Mouse (Mus musculus) inflammation-experienced regulatory T-cells, adult 6 months (primary cell): ENCODE results near the gene Macrod2. TPM values are rescaled to one million over a fixed set of nuclear protein-coding genes. Genes with fewer than 3 reads are reported as not detected.

Source experiments
- ATAC-seq: one replicate; pipeline ENCODE4 v1.8.0; 2017
- polyA plus RNA-seq, 3 experiments: library from polyadenylated mRNA; unstranded; fragments of 100-300 nt; shearing (Covaris generic); gene quantifications; one replicate each; pipeline ENCODE4 v1.2.1; 2017

Macrod2 gene
- polyA plus RNA-seq, 3 experiments from 2014 or later = not detected

DNA sequence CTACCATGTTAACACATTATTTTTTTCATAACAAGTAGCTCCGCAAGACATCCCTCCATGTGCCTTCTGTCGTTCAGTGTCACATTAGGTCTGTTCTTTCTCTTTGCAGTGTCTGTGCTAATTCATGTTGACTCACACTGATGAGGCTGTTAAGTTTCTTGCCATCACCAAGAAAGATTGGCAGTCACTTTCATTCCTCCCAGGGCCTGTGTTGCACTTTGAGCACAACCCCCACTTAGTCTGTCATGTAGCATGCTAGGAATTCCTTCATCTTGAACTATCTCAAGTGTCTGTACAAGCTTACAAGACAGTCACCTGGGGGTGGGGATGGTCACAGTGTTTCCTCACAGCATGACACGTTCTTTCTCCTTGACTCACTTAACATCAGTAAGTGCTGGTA lies 696.2 kb downstream of the Macrod2 start:
- no peak for ATAC-seq

DNA sequence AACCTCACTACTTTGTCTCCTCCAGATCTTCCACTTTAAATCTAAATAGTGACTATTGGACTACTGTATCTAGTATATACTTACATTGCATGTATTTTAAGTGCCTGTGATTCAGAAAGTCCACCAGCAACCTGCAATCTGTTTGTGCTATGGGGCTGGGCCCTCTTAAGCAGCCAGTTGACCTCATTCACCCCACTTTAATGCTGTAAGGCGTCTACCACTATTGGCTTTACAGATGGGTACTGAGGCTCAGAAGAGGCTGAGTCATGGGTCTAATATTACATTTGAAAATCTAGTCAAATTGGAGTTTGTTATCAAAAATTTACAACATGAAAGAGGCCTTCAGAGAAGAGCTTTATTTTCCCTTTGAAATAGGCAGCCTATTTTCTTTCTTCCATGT lies 722.5 kb downstream of the Macrod2 start:
- ATAC-seq = no peak

DNA sequence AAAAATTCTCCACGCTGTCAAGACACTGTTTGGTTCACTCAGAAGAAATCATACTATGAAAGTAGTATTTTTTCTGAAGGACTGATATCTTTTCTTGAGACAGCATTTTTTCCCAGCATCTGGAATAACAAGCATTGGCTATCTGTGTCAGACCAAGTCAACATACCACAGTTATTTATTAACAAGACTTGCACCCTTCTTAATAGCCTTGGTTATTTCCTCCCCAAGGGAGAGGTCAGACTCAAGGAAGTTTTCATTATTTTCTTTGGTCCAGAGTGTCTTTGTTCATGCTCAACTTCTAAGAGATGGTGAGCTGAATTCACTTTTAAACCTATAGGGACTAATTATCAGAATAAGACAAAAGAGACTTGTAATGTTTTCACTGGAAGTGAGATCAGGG lies 728.8 kb downstream of the Macrod2 start:
- no peak for ATAC-seq

GRCm38 (mm10) chr2:141125638-141126037 lies 730.5 kb downstream of the Macrod2 start:
- ATAC-seq = no peak

DNA sequence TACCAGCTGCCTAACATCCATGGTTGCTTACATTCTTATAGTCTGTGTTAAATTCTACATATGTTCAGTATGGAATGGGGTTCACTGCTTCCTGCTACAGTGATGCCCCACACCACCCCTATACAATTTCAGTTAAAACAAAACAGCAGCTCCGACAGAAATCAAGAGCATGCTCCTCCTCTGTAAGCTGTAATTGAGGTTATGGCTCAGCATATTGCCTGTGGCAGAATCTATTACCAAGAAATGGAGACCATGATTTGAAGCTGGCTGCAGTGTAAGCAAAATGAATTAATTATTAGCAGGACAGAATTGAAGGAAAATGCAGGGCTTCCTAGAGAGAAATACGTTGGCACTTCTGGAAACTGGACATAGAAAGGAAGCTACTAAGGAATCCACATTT lies 747.2 kb downstream of the Macrod2 start:
- no peak for ATAC-seq

DNA sequence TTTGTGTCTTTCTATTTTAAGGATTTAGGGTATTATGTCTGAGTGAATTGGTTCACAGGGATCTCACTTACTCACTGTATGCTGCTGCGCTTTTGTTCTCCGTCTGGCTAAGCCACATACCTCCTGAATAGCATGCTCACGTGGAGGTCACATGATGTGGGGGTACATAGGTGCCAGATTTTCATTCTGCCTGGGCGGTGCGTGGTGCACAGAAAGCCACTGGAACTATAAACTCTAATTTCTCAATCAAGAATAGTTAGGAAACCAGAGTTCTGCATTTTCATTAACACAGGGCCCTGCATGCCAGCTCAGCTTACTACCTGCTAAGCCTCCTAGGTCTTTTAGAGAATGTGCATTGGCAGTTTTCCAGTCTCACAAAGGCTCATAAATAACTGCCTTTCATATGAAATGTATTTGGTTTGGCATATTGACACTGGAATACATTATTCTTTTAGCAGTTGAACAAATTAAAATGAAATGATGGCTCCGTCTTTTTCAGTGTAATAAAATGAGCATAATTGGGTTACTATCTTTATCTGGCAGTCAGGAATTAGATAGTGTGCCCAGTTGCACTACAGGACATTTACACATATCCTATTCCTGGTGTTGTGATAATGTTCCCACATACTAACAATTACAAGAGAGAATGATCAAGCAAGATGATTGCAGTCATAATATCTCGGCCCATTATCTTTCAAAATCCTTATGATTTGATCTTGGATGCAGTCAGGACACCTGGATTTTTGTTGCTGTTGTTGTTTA lies 757.1 kb downstream of the Macrod2 start:
- no peak for ATAC-seq

DNA sequence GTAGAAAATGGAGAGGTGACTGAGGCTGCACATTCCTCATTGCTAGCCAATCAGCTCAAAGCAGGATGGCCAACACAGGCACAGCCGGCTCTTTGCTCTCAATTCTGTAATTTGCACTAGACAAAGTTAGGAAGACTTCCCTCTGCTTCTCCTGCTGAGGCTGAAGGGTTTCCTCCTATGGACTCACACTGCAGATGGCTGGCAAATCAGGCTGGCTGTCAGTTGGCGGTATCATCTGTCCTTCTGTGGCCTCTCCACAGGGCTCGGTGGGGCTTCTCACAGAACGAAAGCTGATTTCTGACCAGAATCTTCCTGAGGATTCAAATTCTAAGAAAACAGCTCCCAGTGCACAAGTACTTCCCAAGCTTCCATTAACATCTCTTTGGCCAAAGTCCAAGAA lies 760.9 kb downstream of the Macrod2 start:
- no peak for ATAC-seq

DNA sequence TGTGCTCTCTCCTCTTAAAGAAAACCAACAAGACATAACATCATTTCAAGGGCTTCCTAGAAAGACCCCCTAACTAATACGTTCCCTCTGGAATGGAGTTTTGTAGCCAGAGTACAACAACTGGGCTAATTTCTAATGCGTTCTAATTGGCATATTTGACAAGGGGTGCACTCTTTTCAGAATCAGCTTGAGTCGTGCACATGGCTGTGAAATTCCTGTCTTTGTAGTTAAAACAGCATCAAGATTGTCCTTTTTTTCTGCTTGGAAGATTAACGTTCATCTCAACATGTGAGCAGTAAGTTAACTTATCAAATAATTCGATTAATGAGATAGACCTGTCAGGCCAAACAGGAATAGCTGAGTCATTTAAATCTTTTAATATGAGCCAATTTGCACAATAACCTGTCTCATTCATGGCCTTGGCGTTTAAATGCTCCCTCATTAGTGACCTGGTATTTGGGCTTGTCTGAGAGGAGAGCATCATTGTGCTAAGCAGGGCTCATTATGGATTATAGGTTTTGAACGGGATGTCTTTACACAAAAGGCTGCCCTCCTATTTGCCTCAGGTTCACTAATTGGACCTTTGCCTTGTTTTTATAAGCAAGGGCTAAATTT lies 762.0 kb downstream of the Macrod2 start:
- ATAC-seq = no peak

GRCm38 (mm10) chr2:141158161-141158560 lies 763.1 kb downstream of the Macrod2 start:
- no peak for ATAC-seq

DNA sequence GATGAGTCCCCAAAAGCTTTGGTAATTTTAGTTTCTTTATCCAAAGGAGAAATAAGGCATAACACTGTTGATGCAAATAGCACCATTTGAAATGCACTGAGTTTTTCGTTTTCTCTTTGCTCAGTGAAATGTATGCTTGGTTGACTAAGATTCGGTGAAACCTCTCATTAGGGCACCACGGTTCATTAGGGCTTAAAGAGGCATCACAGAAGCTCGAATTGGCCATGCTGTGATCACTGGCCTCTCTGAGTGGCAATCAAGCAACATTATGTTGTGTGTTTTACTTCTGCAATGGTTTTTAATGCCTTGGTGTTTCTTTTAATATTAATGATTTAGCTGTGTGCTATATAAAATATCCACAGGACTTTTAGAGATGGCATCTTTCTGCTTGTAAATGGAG lies 768.8 kb downstream of the Macrod2 start:
- ATAC-seq = no peak

- no peak for ATAC-seq
Measured at GRCm38 (mm10) chr2:141169586-141169985, 774.5 kb downstream of the Macrod2 start.

GRCm38 (mm10) chr2:141173167-141173566 lies 778.1 kb downstream of the Macrod2 start:
- ATAC-seq = no peak

DNA sequence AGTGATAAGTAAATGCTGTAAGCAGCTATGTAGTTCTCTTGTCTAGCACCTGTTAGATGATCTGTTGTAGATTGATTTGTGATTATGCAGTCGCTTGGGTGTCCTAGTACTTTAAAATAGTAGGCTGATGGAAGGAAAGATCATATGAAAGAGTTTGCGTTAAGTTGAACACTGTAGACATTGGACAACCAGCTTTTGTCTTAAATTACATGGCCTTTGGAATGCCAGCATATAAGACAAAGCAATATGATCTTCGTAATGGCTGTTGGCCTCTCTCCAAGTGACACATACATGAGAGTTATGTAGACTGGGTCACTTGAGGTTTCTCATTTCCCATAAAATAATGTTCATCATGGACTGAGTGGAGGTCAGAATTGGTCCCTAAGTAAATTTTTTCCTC lies 778.5 kb downstream of the Macrod2 start:
- no peak for ATAC-seq

- no peak for ATAC-seq
Measured at GRCm38 (mm10) chr2:141180656-141181055, 785.5 kb downstream of the Macrod2 start.

GRCm38 (mm10) chr2:141182034-141182759 lies 787.1 kb downstream of the Macrod2 start:
- ATAC-seq = no peak

DNA sequence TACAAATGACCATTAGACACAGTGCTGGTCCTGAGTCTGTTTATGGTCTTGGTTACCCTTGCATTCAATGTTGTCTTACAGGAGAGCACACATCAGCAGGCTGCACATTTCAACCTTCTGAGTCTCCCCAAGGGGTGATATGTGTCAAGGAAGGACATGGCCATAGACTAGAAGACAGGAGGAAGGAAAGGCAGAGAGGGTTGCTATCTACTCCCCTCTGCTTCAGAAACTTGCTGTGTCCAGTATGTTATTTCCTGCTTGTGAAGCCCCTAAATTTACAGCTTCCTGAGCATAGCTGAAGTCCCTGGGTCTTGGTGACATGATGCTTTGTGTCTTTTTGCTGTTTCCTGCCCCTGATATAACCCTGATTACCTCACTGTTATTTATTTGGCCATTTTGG lies 799.4 kb downstream of the Macrod2 start:
- no peak for ATAC-seq

GRCm38 (mm10) chr2:141200481-141200880 lies 805.4 kb downstream of the Macrod2 start:
- ATAC-seq = no peak

DNA sequence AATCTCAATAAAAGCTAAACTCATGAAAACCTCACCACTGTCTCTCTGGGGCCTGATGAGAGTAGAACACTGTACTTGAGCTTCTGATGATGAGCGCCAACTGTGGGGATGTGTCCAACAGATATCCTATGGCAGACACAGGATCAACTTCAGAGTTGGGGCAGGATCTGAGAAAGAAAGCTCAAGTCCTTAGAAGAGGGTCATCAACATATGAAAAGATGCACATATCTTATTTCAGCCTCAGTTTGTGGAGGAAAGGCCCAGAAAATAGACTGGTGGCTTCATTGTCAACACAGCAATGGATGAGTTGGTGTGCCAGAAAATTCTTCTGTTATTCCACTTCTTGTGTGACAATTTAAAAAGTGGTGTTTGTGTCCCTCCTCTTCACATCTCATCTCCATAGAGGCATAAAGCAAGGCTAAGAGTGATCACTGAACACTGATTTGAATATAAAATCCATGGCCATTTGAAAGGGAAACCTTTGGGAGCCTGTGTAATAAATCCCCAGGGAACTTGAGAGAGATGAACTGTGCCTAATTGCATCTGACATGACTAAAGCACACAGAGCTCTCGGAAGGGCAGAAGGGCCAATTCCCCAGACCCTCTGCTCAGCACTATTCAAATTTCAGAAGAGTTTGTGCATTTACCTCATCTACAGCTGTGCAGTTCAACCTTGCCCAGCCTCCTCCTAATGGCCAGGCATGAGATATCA lies 806.4 kb downstream of the Macrod2 start:
- no peak for ATAC-seq

DNA sequence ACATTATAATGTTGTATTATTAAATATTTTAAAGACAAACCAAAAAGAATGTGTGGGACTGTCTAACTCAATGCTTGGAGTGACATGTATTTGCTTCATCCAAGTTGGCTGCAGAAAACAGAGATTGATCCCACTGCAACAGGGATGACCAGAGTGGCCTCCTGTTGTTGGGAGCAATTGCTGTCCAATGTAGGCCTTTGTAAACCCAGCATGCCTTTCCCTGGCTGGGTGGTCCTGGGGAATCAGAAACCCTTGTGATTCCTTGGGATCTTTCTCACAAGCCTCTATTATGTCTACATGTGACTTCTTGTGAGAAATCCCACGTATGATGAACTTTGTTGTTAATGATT lies 806.9 kb downstream of the Macrod2 start:
- no peak for ATAC-seq

- ATAC-seq = no peak
Measured at GRCm38 (mm10) chr2:141211346-141211745, 816.2 kb downstream of the Macrod2 start.

- no peak for ATAC-seq
Measured at GRCm38 (mm10) chr2:141212291-141212690, 817.2 kb downstream of the Macrod2 start.

GRCm38 (mm10) chr2:141217490-141217889 lies 822.4 kb downstream of the Macrod2 start:
- no peak for ATAC-seq

DNA sequence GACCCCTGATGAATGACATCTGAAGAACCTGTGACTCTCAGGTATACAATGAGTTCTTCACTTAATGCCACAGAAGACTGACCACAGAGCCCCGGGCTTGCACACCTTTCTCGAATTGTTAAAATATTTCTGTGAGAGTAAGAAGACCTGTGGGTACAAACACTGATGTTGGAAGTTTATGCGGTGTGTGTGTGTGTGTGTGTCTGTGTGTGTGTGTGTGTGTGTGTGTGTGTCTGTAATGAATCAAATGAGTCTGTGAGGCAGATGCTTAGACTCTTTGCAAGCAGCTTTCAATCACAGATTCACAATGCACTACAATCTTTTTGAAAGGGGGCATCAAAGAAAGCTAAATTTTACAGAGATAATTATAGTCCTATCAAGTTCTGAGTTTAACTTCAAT lies 822.8 kb downstream of the Macrod2 start:
- no peak for ATAC-seq
